Mouse (Mus musculus) heart, adult 2 months (tissue): ENCODE results near the gene Il1rl2.

Experiments used
- CTCF ChIP-seq: fragments of 200-600 bp; IDR thresholded peaks from 2 replicates; pipeline ENCODE4 v1.8.1; 2022; ENCODE audit warnings: antibody characterized with exemption, mild to moderate bottlenecking, moderate library complexity
- EP300 ChIP-seq: fragments of 200-500 bp; IDR thresholded peaks from 2 replicates; pipeline ENCODE4 v1.6.1; 2011; ENCODE audit warnings: low read depth, low read length, control low read depth; ENCODE audit not compliant: insufficient read depth
- POLR2A ChIP-seq: fragments of 200-500 bp; IDR thresholded peaks from 2 replicates; pipeline ENCODE4 v1.6.1; 2011; ENCODE audit warnings: mild to moderate bottlenecking, low read depth, low read length, control low read depth; ENCODE audit not compliant: insufficient read depth

GRCm38 (mm10) chr1:40325711-40326327, 1.4 kb downstream of the Il1rl2 start:
- TF ChIP-seq POLR2A (no peak), CTCF (no peak), EP300 (no peak)
